Mouse (Mus musculus) kidney, postnatal 4 days (tissue): ENCODE measurements around the gene Gm28308.

Experiments
- DNase-seq, 2 experiments: peaks; one replicate each; pipeline ENCODE4 v3.0.0; 2021; ENCODE audit warnings: mixed read lengths in 2 of 2

The Gm28308 gene

DNA sequence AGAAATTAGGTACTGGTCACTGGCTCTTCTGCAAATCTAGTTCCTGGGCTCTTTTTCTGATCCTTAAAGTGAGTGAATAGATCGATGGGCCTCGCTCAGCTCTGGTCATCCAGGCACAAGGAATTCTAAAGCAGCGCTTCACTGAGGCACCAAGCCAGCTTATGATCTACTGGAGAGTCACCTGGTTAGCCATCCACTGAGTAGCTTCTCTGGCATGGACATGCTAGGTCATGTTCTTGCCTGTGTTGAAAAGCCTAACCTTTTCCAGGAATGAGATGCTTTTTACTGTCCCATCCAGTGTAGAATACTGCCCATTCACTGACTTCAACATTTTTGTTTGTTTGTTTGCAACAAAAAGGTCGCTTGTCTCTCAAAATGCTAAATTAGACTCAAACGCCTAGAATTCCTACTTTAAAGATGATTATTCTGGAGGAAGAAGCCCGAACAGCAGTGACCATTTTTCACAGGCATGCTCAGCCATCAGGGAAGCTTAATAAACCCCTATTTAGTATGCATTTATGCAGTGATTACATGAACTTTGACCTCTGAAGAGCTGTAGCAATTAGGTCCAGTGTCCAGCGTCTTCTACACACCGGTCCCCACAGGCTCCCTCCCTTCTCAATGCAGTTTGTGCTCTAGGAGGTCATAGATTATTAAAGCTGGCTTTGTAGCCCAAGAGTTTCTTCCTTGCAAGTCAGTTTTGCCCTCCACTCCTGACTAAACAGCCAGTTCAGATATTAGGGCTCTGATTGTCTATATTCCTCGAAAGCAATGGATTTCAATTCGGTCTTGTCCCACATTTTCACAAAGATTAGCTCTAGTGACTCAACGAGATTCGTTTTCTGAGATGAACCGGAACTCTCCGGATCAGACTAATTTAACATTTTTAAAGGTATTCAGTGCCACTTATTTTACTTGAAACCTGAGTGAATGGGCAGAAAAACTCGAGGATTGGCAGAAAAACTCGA is 60.6 kb downstream of the Gm28308 start:
- peak in 1 of 2 experiments; percentile 7 for DNase-seq

- no peak for DNase-seq
These were observed 61.6 kb downstream of the Gm28308 start for GRCm38 (mm10) chr6:52151571-52151970.

GRCm38 (mm10) chr6:52150401-52150966 is 62.7 kb downstream of the Gm28308 start:
- DNase-seq, result peak in 1 of 2 experiments; percentile 27

GRCm38 (mm10) chr6:52139115-52139514 is 74.0 kb downstream of the Gm28308 start:
- DNase-seq, result no peak

- no peak for DNase-seq
These were observed 74.6 kb downstream of the Gm28308 start for GRCm38 (mm10) chr6:52138576-52138975.

DNA sequence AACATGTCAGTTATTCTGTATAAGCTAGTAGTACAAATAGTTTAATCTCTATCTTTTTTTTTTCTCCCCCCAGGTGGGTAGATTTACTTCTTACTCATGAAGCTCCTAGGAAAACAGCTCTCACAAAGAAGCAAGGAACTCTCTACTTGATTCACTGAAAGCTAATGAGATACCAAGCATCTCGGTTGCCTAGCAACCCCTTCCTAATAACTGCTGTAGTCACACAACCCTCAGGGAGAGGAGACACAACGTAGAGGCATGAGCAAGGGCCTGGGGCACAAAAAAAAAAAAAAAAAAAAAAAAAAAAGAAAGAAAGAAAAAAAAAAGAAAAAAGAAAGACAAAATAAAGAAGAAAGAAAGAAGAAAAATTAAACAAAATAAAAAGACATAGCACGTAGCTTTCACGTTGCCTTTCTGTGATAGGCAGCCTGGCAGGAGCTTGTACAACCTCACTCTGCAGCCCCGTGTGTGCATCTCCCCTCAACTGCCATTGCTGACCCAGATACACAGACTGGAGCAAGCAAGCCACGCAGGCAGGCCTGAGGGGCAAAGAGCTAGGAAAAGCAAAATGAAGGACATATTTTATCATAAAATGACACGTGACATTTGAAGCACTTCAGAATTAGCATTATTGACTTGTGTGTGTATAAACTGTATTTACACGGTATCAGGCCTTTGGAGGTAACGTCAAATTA is 75.2 kb downstream of the Gm28308 start:
- no peak for DNase-seq

- no peak for DNase-seq
These were observed 89.5 kb downstream of the Gm28308 start for GRCm38 (mm10) chr6:52123673-52124072.

DNA sequence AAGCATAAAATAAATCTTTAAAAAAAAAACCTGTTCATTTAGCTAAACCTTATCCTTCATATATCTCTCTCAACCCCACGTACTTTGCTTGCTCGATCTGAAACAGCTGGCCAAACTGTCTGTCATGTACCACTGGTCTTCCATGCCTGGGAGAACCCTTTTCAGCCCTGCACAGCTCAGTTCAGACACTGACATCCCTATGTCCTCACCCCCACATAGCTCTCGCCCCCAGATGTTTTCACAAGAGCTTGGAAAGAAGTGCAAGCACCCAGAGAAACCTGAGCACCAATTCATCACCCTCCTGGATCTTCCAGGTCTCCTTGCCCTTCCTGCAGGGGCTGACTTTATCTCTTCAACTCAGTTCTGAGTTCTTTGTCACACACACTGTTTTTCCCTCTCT is 92.0 kb downstream of the Gm28308 start:
- no peak for DNase-seq

- DNase-seq, result no peak
These were observed 94.1 kb downstream of the Gm28308 start for GRCm38 (mm10) chr6:52118903-52119635.

DNA sequence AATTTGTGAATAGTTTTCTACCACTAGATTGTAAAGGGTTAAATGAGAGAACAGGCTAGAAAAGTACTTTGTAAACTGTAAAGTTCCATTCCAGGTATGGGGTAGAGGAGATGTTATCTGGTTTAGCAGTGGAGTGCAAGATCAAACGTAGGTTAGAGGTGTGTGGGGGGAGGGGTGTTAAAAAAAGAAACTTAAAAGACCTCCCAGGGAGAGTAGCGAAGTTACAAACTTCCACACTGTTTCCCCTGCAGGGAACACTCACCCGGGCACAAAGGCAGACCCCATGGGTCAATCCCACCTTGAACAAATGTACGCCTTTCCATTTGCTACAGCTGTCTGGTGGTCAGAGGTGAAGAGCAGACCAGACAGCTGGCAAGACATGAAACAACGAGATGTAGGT is 97.2 kb downstream of the Gm28308 start:
- DNase-seq, result no peak
